Mouse (Mus musculus) kidney, embryonic 15.5 days (tissue): Measurements from ENCODE around the gene Dlx3. TPM values are rescaled to one million over a fixed set of nuclear protein-coding genes. Genes with fewer than 3 reads are reported as not detected.
A peak's percentile ranks its signal among the peaks of the same experiment; 100 is the strongest.

Experiments
- ATAC-seq: fragments of 200-750 bp; cut with Nextera tagmentation; replicated peaks from 2 replicates; pipeline ENCODE4 v1.8.0; 2017; ENCODE audit warnings: moderate TSS enrichment; ENCODE audit not compliant: low FRiP score
- H3K27ac ChIP-seq: fragments of 300-500 bp; sonication (generic); 2 replicates; pipeline ENCODE4 v1.5.1; 2015; ENCODE audit warnings: mild to moderate bottlenecking, inconsistent platforms
- H3K27me3 ChIP-seq: fragments of 300-500 bp; sonication (generic); 2 replicates; pipeline ENCODE4 v1.6.1; 2015; ENCODE audit warnings: inconsistent platforms
- H3K36me3 ChIP-seq: fragments of 300-500 bp; sonication (generic); 2 replicates; pipeline ENCODE4 v1.6.1; 2015; ENCODE audit warnings: inconsistent platforms
- H3K4me1 ChIP-seq: fragments of 300-500 bp; sonication (generic); 2 replicates; pipeline ENCODE4 v1.6.1; 2015; ENCODE audit warnings: inconsistent platforms
- H3K4me2 ChIP-seq: fragments of 300-500 bp; sonication (generic); 2 replicates; pipeline ENCODE4 v1.6.1; 2015; ENCODE audit warnings: moderate library complexity, mild to moderate bottlenecking, inconsistent platforms
- H3K4me3 ChIP-seq: fragments of 300-500 bp; sonication (generic); replicated peaks from 2 replicates; pipeline ENCODE4 v1.5.1; 2015; ENCODE audit warnings: mild to moderate bottlenecking, inconsistent platforms
- H3K9ac ChIP-seq: fragments of 300-500 bp; sonication (generic); 2 replicates; pipeline ENCODE4 v1.6.1; 2015; ENCODE audit warnings: mild to moderate bottlenecking, inconsistent platforms
- H3K9me3 ChIP-seq: fragments of 300-500 bp; sonication (generic); replicated peaks from 2 replicates; pipeline ENCODE4 v1.6.1; 2016; ENCODE audit warnings: inconsistent platforms
- WGBS: fragments of 180-500 bp; shearing (Covaris S2); methylation state at CpG from one replicate; pipeline ENCODE4 v1.1.7; 2015; ENCODE audit warnings: mixed read lengths; 5-methylcytosine and 5-hydroxymethylcytosine counted together
- polyA plus RNA-seq: library from polyadenylated mRNA; unstranded; fragments of >200 nt; fragmentation: Nextera tagmentation; extraction: Ambion mirVana; gene quantifications from 2 replicates; pipeline ENCODE4 v1.2.1, GENCODE M21; 2015

Dlx3 gene
- polyA plus RNA-seq, 1 experiment from 2014 or later, result 0.78 TPM

DNA sequence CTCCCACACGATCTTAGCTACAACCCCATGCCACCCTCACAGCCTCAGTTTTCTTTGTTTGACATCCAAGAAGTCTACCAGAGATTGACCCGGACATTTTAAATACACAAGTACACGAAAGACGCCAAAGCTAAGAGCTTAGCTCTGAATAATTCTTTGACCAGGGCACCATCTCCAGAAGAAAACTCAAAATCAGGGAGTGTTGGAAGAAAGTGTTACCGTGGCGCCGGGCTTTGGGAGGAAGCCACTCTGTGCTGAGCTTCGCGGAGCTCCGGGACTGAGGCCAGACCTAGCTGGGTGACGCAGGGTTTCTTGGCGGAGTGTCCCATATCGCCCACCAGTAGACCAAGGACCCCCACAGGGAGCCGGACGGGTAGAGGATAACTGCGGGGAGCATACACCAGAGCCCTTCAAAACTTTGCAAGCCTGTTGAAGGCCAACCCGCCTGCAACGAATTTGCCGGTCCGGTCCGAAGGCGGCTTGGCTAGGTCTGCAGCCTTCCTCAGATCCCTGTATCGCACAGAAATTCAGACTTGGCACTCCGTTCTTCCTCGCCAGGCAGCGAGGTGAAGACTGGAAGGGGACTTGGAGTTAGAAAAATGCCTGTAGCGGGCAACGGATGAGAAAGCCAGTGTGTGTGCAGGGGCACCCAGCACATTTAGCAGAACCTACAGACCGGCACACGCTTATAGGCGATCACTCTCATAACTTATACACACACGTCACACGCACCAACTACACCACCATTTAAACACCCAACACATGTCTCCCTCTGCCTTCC is 30.5 kb downstream of the Dlx3 start:
- ATAC-seq, result no peak
- Histone ChIP-seq H3K4me3 (0 out of 2 replicates have a peak overlapping the region, but pooled peaks have one; percentile 11), H3K4me2 (peak overlapping the region; percentile 4; the same call in 1 of the 2 replicates), H3K9ac (no peak overlapping the region), H3K27ac (no peak overlapping the region), H3K27me3 (peaks cover 98% of the 10 kb centered on the region), H3K36me3 (no peaks in the 10 kb centered on the region), H3K9me3 (no peaks in the 10 kb centered on the region), H3K4me1 (peaks cover 35% of the 10 kb centered on the region)
- WGBS, result 2% methylated on average over 33 of the region's 33 CpGs

DNA sequence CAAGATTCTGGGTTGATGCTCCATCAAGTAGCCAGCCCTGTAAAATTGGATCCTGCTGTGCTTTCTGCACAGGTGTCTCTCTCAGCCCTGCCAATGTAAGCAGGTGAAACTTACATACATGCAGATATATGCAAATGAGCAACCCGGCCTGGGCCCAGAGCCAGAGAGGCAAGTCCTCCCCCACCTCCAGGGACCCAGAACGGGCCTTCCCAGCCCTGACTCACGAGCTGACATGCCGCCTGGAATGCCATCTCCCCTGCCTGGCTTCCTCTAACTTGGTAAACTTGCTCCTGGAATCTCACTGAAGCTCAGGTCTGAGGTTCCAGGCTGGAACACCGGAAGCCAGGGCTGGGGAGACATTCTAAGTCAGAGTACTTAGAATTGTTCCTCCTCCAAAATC is 33.2 kb downstream of the Dlx3 start:
- H3K9me3 ChIP-seq, result no peaks in the 10 kb centered on the region
- no peak overlapping the region for H3K4me3 ChIP-seq
- 30% methylated on average over 5 of the region's 5 CpGs for WGBS
- no peak overlapping the region for H3K9ac ChIP-seq
- ATAC-seq, result no peak
- H3K27me3 ChIP-seq, result peaks cover 84% of the 10 kb centered on the region
- H3K4me1 ChIP-seq, result peaks cover 27% of the 10 kb centered on the region
- H3K36me3 ChIP-seq, result no peaks in the 10 kb centered on the region
- H3K4me2 ChIP-seq, result no peak overlapping the region
- H3K27ac ChIP-seq, result no peak overlapping the region

DNA sequence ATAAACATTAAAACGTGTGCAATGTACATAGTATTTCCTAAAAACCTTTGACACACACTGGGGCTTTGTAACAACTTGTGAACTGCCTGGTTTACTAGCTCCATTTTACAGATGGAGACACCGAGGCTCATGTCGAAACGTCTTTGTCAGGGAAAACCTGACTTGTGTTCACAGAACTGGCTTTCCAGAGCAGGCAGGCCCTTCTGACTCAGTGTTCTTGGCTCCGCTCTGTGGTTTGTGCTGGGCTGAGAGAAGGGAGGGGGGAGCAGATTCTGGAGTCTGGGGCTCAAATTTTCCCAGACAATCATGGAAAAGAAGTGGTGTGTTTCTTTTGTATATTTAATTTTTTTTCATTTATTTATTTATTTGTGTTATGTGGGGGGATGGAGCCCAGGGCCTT is 33.8 kb downstream of the Dlx3 start:
- Histone ChIP-seq H3K27me3 (peaks cover 79% of the 10 kb centered on the region), H3K4me1 (peaks cover 22% of the 10 kb centered on the region), H3K9me3 (no peaks in the 10 kb centered on the region), H3K36me3 (no peaks in the 10 kb centered on the region), H3K9ac (no peak overlapping the region), H3K27ac (no peak overlapping the region), H3K4me3 (no peak overlapping the region), H3K4me2 (no peak overlapping the region)
- no peak for ATAC-seq
- WGBS, result 84% methylated on average over 5 of the region's 5 CpGs

DNA sequence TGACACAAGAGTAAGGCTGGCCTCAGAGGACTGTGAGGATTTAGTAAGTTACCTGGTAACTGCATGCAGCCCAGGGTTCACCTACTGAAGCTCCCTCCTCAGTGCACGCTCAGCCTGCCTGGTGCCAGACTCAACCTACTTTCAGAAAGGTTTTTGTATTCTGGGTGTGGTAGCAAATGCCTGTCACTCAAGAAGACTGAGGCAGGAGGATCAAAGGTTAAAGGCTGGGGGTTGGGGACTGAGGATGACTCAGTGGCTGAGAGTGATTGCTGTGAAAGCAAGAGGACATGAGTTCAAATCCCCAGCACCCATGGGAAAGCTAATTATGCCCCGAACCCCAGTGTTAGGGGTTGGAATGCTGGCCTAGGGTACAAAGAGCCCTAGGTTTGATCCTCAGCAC is 35.6 kb downstream of the Dlx3 start:
- Histone ChIP-seq H3K9me3 (no peaks in the 10 kb centered on the region), H3K27ac (no peak overlapping the region), H3K36me3 (no peaks in the 10 kb centered on the region), H3K4me3 (no peak overlapping the region), H3K4me1 (peaks cover 7% of the 10 kb centered on the region), H3K4me2 (no peak overlapping the region), H3K9ac (no peak overlapping the region), H3K27me3 (peaks cover 60% of the 10 kb centered on the region)
- ATAC-seq, result no peak
- 83% methylated on average over 2 of the region's 2 CpGs for WGBS

DNA sequence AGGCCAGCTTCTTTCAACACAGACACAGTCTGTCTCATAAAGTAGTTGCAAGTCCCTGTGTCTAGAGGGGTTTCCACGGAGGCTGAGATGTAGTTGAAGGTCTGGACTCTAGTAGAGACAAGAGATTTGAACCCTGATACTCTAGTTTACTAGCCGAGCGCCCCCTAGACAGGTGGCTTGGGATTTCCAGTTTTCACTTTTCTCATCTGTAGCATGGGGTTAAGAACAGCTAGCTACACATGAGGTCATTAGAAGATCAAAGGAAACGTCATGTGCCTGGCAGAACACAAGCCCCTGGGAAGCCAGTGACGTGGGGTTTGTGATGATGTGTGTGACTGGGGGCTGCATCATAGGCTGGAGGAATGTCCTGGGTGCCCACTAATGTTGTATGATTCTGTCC is 37.4 kb downstream of the Dlx3 start:
- Histone ChIP-seq H3K4me2 (no peak overlapping the region), H3K27ac (no peak overlapping the region), H3K36me3 (no peaks in the 10 kb centered on the region), H3K4me3 (no peak overlapping the region), H3K9me3 (no peaks in the 10 kb centered on the region), H3K9ac (no peak overlapping the region), H3K4me1 (peaks cover 11% of the 10 kb centered on the region), H3K27me3 (peaks cover 42% of the 10 kb centered on the region)
- WGBS, result 63% methylated on average over 5 of the region's 5 CpGs
- ATAC-seq, result no peak

DNA sequence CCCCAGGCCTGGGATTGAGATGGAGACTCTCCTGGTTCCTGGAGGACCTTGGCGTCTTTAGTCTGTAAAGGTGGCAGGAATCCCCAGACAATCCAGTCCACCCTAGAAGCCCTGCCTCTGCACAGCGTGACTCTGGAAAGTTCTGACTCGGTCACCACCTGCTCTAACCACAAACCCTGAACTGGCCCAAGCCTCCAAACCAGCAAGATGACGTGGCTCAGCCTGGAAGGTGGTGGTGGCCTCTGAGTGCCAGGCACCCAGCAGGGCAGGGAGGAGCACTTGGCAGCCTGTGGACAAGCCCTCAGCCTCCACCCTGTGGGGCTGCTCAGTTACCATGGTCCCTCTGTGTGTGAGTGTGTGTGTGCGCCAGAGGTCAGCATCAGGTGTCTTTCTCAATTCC is 38.0 kb downstream of the Dlx3 start:
- WGBS, result 84% methylated on average over 5 of the region's 5 CpGs

DNA sequence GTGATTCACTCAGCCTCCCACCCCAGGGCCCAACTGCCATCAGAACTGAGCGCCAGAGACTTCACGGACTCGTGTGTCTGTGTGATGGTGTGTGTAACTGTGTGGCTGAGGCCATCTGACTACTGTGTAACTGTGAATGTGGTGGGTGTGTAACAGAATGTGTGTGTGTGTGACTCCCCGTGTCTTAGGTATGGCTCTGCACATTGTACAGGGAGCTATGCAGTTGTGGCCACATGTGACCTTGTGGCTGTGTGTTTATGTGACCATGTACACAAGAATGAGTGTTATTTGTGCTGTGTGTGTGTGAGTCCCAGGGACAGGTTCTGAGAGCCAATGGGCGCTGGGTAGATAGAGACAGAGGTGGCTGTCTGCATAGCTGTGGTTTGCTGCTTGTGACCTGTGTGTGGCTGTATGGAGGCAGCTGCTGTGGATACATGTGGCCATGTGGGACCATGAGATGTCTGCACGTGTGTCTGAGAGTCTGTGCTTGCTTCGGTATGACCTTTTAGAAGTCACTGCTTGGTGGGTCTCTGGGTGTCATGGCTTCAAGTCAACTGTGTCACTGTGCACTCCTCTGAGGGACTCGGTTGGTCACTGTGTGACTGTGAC is 39.9 kb downstream of the Dlx3 start:
- Histone ChIP-seq H3K9me3 (no peaks in the 10 kb centered on the region), H3K27ac (no peak overlapping the region), H3K4me1 (peaks cover 11% of the 10 kb centered on the region), H3K4me2 (no peak overlapping the region), H3K27me3 (peaks cover 17% of the 10 kb centered on the region), H3K9ac (no peak overlapping the region), H3K4me3 (no peak overlapping the region), H3K36me3 (no peaks in the 10 kb centered on the region)
- 87% methylated on average over 8 of the region's 8 CpGs for WGBS
- ATAC-seq, result no peak

More for the DNA sequence above, 38.0 kb downstream of the Dlx3 start:
- no peak for ATAC-seq
- peaks cover 37% of the 10 kb centered on the region for H3K27me3 ChIP-seq
- no peak overlapping the region for H3K27ac ChIP-seq
- H3K4me3 ChIP-seq, result no peak overlapping the region
- peaks cover 11% of the 10 kb centered on the region for H3K4me1 ChIP-seq
- H3K9me3 ChIP-seq, result no peaks in the 10 kb centered on the region
- no peak overlapping the region for H3K9ac ChIP-seq
- no peak overlapping the region for H3K4me2 ChIP-seq
- no peaks in the 10 kb centered on the region for H3K36me3 ChIP-seq

DNA sequence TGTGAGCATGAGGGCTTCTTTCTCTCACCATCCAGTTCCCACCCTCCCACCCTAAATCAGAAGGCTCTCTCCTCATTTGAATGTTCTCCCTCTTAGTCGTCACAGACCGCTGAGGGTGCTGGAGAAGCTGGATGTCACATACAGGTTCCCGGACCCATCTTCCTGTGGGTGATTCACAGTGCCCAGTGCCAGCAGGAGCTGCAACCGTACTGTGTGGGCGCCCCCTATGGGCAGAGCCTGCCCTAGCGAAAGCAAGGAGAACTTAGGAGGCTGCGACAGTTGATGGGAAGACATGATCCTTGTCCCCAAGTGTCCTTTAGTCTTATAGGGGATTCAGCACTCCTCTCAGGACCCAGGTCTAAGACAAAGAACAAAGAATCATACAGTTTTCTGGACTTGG is 40.8 kb downstream of the Dlx3 start:
- WGBS, result 56% methylated on average over 7 of the region's 7 CpGs
- Histone ChIP-seq H3K9me3 (no peaks in the 10 kb centered on the region), H3K27ac (no peak overlapping the region), H3K4me1 (peaks cover 13% of the 10 kb centered on the region), H3K27me3 (peaks cover 10% of the 10 kb centered on the region; the same call in 1 of the 2 replicates), H3K4me3 (no peak overlapping the region), H3K36me3 (no peaks in the 10 kb centered on the region), H3K4me2 (no peak overlapping the region), H3K9ac (no peak overlapping the region)
- ATAC-seq, result no peak

DNA sequence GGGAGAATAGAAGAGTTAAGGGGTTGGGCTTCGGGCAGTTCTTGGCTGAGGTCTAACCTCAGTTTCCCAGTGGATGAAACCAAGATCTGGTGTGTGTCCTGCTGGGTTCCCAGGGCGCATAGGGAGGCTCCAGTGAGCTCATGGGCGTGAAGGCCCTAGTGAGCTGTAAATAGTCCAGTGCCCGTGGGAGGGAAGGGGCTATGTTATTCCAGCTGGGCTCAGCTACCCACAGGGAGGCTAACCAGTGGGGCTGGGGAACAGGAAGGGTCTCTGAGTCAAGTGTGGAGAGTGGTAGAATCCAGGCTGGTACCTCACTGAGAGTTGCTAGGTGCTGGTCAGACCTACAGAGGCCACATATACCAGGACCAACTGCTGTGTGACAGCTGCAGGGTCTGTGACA is 41.8 kb downstream of the Dlx3 start:
- H3K4me3 ChIP-seq, result no peak overlapping the region
- H3K9me3 ChIP-seq, result no peaks in the 10 kb centered on the region
- H3K27ac ChIP-seq, result no peak overlapping the region
- no peaks in the 10 kb centered on the region for H3K36me3 ChIP-seq
- H3K9ac ChIP-seq, result no peak overlapping the region
- peaks cover 5% of the 10 kb centered on the region; the same call in 1 of the 2 replicates for H3K27me3 ChIP-seq
- no peak overlapping the region for H3K4me2 ChIP-seq
- no peak; the same call in 1 of the 2 replicates for ATAC-seq
- WGBS, result 44% methylated on average over 4 of the region's 4 CpGs
- H3K4me1 ChIP-seq, result peaks cover 17% of the 10 kb centered on the region

DNA sequence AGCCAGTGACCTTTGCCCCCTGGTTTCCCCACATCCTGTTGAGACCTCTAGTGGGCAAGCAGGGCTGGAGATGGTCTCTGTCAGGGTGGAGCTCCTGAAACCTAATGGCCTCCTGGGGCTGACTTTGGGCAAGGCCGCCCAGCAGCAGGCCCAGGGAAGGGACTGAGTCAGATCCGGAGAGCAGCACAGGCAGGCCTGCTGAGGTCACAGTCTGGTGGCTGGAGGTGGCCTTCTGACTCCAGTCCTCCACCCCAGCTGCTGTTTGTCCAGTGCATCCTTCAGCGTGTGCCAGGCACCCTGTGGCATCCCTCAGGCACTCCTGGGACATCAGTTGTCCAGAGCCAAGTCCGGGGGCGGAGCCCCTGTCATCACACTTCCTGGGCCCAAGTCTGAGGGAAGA is 45.9 kb downstream of the Dlx3 start:
- Histone ChIP-seq H3K36me3 (no peaks in the 10 kb centered on the region), H3K4me1 (peaks cover 17% of the 10 kb centered on the region), H3K4me3 (no peak overlapping the region), H3K9ac (no peak overlapping the region), H3K4me2 (no peak overlapping the region), H3K27me3 (no peaks in the 10 kb centered on the region), H3K9me3 (no peaks in the 10 kb centered on the region), H3K27ac (no peak overlapping the region)
- 67% methylated on average over 5 of the region's 5 CpGs for WGBS
- no peak for ATAC-seq
